Mouse (Mus musculus): ENCODE results near the gene Knop1.

The Knop1 gene

DNA sequence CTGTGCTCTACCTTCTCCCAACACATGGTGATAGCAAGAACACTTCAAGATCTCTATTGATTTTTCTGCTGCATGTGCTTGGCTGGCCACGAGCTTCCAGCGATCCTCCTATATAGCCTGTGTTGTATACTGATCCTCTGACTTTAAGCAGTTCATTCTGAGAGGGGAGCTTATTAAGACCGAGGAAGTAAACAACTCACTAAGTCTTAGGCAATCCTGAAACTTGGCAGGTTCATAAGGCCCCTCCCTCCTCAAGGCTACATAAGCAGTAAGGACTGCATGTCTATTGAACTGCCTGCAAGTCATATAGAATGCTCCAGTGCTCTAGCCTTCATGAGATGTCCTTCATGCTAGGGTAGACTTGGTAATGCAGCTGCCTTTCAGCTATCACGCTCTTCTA, 9.7 kb downstream of the Knop1 start:
- DNase-seq = no peak

DNA sequence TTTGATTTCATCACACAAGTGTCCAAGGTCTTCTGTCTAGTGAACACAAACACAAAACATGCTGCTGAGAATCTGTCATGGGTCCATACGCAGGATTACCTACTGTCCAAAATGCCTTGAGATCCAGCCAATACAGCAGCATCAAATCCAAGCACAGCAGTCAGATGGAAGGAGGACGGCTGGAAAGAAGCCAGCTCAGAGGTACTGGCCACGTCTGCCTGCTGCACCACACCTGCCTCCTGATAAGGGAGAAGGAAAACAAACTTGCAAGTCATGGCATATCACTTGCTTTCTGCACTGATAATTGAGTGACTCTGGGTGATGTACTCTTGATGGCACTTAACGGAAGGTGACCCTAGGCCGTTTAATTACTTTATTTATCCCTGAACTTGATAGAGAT, 10.9 kb downstream of the Knop1 start:
- no peak for DNase-seq

DNA sequence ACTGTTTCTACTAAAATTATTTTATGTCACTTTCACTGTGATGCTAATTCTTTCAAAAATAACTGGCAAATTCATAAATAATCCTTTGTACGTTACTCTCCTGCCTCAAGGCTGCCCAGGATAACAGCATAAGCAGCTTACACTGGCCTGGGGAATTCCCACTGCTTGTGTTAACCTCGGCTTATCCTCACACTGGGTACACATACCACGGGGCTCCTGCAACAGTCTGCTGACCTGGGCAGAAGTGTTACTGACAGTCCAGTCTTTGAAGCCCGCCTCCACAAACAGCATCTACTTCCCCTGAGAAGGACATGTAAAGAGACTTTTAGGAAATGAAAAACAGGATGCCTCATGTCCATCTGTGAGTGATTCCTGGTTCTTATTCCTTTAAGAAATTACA, 13.1 kb downstream of the Knop1 start:
- DNase-seq = no peak

DNA sequence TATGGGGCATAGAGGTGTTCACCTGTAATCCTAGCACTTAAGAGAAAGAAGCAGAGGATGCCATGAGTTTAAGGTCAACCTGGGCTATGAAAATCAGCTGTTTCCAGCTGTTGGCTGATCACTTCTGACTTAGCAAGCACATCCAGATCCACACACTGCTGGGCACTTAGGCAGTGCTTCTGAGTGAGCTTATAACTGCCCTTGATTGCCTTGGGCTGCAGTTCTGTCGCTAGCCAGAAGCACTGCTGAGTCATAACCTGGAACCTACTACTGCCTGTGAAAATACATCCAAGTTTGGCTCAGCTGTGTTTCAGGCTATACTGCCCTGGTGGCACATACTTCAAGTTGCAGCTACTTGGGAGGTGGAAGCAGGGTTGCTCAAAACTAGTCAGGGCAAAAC, 14.3 kb downstream of the Knop1 start:
- peak; percentile 59 to 67 for DNase-seq

DNA sequence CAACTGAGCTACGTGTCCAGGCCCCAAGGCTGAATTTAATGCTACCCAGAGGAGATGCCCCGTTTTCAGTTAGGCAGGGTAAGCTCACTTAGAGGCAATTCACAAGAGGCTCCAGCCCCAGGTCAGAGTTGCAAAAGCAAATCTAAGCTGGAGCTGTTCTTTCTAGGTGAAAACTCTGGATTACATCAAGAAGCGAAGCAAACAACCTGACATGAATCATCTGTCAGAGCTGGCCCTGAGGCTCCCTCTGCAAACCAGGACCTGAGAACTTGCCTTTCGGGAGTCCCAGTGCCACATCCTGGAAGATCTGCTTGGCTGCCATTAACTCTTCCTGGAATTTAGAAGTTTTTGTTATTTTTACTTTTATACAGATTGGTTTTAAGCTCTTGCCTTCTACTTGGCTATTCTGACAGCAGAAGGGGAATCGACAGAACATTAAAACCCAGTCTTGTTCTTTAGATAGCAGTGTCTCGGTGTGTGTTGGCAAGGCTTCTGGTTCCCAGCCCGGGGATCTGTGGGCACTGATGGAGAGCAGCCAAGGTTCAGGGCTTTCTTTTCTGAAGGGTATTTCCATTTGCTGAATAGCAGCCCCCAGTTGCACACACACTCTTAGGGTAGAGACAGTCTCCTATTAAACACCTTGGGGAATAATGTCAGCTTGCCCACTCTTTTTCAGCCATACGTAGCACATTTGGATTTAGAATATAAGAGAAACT, 14.9 kb downstream of the Knop1 start:
- peak; percentile 62 to 75 for DNase-seq

DNA sequence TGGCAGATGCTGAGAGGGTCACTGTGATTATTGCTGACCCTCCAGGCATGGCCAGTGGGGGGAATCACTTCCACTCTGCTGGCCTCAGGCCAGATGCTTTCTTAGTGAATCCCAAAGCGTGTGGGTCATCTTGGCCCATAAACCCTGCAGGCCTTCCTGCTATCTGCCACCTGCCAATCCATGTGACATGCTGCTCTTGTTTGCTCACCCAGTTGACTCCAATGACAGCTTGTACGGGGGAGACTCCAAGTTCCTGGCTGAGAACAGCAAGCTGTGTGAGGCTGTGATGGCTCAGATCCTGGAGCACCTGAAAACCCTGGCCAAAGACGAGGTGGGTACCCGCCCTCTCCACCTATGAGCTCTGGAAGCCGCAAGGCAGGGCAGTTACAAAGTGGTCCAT, 18.2 kb downstream of the Knop1 start:
- peak; percentile 65 to 68 for DNase-seq

DNA sequence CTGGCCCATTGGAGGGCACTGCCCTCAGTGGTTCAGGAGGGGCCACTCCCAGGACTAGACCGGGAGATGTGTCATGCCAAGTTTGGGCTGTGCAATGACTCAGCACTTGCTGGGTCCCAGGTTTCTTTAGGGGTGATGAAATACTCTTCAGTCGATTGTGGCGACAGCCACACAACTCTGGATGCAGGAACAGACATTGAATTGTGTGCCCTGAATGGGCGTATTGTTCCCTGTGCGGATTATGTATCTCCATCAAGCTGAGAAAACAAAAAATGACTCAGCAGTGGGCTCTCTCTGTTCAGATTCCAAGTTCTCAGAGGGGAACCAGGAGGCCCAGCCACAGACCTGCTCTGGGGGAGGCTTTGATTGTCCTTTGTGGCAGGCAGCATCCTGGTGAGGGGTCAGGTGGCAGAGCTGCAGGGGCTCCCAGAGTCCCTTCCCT, 28.1 kb downstream of the Knop1 start:
- peak in 1 of 2 experiments; percentile 49 for DNase-seq

DNA sequence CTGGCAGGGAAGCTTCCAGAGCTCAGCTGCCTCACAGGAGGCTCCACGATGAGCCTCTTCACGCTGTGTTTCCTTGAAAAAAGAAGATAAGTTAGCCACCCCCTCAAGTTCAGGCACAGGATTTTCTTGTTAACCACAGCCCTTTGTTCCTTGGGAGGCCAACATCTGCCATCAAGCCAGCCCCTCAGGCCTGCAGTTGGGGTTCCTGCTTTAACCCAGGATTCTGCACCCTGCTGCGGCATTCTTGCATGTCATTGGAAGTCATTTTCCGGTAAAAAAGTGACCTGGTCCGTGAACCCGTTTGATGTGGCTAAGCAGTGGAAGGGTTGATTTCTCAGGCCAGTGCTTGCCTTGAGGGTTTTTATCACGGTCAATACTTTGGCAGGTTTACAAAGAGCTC, 31.6 kb downstream of the Knop1 start:
- no peak for DNase-seq

DNA sequence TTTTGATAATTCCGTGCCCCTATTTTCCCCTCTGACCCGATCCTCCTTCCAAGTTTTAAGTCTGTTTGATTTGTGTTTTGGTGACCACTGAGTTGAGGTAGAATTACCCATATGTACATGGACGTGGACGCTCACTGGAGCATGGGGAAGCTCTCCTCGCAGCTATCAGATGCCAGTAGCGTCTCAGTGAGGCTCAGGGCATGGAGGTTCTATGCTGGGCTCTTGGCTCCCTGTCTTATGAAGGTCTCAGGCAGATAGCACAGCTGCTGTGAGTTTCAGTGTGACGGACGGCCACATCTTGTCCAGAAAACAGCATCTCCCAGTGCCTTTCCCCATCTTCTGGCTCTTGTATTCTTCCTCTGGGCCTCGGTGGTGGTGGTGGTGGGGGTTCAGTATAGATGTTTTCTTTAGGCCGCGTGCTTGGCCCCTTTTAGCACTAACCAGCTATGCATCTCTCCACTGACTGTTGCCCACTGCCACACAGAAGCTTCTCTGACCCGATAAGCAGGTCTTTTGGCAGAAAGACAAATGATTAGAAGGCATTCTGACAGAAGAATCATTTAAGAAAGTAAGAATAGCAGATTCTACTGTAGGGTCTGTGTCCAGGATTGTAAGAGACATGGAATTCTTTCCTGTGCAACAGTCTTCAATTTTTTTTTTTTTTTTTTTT, 34.0 kb downstream of the Knop1 start:
- DNase-seq = no peak

DNA sequence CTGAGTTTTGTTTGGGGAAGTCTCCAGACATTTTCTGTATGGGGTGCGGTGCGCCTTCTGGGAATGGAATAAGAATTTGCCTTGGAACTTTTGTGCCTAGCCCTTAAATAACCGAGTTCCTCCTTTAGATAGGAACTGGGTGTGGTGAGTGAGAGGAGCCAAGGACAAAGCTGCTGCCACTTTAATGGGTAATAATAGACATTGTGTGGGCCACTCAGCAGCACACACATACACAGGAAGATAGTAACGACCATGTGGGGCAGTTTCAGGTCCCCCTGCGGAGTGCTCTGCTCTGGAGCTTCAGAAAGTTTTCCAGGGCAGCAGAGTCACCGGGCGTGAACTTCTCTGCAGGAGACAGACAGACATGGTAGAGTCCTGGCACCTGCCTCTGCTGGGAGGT, 34.7 kb downstream of the Knop1 start:
- DNase-seq = no peak

DNA sequence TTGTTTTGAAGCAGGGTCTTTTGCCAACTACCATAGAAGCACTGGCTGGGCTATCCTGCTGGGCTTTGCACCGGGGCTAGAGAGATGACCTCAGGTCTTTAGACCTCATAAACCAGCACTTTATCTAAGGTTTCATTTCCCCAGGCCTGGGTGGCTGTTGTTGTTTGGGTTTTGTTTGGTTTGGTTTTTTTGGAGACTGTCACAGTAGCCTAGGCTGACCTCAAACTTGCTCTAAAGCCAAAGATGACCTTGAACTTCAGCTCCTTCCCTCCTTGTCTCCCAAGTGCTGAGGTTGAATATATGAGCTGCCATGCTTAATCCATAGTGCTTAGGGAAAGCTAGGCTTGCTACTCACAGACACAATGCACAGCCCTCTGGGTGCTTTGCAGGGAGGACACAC, 36.4 kb downstream of the Knop1 start:
- DNase-seq = no peak

DNA sequence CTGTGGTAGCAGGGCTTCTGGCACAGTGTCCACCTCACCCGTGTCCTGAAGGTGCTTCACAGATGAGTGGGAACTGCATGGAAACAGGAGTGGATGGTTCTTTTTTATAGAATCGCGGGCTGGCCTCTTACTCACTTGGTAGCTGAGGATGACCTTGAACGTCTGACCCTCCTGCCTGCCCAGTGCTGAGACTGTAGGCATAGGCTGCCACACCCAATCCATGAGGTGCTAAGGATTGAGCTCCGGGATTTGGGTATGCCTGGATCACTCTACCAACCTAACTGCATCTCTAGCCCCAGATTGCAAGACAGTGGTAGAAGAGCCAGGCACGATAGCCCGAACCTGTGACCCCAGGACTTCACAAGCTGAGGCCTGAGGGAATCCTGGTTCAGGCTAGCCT, 38.3 kb downstream of the Knop1 start:
- DNase-seq = no peak

DNA sequence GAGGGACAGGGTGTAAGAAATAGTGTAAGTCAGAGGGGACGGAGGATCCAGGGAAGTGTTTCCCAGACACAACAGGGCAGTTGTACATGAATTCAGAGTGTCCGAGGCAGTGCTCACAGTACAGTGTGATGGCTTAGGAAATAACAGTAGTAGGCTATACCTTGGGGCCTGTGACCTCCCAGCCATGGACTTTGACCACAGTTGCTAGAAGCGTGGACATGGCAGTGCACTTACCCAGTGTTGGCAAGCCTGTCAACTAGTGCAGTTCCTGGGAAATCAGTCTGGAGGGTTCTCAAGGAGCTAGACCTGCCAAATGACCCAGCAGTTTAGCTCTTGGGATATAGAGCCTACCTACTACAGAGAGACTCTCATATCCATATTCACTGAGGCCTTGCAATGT, 39.8 kb downstream of the Knop1 start:
- DNase-seq = no peak

DNA sequence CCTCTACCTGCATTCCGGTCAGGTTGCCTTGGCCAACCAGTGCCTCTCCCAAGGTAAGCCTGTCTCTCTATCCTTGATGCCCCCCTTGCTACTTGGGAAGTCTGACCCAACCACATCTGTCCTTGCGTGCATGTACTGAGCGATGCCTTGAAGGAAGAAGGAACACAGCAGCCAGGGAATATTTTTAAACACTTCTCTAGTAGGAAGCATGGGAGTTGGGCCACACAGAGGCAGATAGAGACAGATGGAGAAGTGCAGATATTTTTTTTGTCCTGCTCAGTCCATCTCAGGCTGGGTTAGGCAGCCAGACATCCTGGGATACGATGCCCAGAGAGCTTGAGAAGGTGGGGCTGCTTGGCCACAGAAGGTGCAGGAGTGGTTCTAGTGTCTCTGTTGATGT, 42.5 kb downstream of the Knop1 start:
- no peak for DNase-seq

DNA sequence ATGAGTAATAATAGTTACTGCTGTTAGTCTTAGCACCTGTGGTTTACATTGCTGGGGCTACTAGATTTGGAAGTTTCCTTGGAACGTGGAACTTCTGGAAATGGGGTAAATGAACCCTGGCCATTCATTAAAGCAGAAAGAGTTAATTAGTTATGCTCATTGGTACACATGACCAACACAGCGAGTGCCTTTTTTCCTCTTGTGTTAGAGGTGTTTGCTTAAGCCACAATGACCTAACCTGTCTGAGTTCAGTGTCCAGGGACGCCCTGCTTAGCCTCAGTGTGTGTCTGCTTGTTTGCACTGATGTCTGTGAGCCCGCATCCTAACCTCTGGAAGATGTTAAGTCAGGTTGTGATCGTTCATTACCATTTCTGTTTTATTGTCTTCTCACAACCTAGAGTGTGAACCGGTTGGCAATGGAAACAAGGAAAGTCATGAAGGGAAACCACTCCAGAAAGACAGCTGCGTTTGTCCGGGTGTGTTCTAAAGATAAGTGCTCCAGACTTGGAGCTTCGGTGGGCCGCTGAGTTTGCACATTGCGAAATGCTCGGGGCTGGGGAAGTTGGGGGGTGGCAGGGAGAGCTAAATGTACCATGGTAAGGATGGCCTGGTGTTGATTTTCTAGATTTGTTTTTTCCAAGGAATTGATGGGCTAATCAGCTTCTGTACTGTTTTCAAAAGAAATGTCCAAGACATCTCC, 44.5 kb downstream of the Knop1 start:
- no peak for DNase-seq

DNA sequence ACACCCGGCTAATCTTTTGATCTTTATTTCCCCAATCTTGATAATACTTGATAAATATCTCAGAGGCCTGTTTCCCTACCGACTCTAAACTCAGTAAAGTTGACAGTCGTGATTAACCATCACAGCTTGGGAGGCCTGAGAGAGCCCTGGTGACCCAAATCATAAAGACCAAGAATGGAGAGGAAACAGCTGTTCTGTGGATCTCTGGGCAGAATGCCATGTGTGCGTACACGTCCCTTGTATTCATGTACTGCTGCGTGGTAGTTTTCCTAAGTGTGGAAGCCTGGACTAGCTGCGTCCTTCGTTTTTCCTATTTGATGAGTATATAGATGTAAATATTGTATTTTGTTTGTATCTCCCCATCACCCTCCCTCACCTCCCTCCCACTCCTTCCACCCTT, 48.2 kb downstream of the Knop1 start:
- no peak for DNase-seq

DNA sequence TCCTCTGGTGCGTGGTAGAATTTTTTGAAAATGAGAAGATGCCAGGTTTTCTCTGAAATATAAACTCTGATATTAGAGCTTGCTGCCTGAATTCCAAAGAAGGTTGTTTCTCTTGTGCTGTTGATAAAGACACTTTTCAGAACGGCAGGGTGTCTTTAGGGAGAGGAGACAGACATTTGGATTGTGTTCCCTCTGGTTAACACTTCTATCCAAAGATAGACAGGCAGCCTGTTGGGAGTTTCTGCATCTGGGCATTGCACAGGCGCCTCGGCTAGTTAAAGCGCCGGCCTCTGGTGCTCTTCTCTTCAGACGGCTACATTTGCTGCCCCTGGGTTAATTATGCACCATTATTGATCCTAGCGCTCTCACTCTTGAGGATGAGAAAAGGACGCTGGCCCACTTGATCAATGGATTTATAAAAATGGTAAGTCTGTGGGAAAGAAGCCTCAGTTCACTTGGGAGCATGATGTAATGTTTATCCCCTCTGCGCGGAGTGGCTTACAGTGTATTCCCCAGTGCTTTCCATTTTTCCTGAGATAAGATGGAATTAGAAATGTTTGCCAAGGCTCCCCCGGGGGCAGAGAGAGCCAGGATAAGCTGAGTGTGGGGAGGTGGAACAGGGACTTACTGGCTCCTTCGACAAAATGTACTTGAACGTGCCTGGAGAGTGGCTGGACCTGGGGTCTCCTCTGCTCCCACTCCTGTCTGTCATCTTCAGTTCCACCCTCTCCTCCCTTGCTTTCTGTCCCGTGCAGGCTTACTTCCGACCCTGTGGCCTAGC, 49.2 kb downstream of the Knop1 start:
- no peak for DNase-seq

DNA sequence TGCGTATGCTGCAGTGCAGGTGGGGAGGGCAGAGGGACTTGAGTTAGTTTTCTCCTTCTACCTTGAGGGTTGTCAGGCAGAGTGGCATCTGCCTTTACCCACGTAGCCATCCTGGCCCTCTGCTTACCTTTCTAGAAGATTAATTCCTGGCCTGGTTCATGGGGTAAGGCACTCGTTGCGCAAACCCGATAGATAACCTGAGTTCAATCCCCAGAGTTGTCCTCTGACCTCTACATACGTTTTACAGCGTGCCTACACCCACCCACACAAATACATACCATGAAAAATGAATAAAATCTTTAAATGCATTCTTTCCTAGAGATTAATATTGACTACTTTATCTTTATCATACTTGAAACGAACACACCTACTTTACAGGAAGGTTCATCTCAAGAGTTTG, 52.6 kb downstream of the Knop1 start:
- DNase-seq = no peak

DNA sequence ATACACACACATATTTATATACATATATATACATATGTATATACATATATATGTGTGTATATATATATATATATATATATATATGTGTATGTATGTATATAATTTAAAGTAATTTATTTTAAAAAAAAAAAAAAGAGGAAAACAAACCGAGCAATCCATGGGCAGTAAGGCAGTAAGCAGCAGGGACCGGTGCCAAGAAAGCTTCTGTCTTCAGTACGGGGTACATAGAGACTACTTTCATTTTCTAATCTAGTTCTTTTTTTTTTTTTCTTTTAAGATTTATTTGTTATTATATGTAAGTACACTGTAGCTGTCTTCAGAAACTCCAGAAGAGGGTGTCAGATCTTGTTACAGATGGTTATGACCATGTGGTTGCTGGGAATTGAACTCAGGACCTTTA, 54.3 kb downstream of the Knop1 start:
- DNase-seq = peak in 1 of 2 experiments; percentile 36

DNA sequence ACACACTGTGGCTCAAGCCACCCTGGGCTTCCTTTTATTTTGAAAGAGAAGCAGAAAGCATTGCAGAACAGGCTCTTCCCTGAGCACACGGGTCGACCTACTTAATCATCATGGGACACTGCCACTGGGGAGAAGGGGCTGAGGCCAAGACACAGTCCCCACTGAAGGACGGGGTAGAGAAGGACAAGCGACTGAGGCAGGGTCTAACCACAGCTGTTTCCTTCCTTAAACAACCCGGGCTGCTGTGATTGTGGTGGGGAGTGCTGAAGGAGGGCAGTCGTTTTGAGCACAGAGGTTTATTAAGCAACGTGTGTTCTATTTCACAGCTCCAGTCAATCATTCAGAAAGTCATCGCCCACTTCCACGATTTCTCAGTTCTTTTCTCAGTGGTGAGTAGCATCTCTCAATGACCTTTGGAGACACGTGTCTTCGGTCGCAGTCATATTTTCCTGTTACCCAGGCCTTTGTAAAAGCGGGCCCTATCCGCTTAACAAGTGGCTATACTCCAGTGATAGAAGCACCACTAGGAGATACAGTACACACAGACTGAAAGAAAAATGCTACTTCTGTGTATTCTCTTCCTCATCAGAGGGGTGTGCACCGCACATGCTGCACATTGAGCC, 55.8 kb downstream of the Knop1 start:
- DNase-seq = no peak

DNA sequence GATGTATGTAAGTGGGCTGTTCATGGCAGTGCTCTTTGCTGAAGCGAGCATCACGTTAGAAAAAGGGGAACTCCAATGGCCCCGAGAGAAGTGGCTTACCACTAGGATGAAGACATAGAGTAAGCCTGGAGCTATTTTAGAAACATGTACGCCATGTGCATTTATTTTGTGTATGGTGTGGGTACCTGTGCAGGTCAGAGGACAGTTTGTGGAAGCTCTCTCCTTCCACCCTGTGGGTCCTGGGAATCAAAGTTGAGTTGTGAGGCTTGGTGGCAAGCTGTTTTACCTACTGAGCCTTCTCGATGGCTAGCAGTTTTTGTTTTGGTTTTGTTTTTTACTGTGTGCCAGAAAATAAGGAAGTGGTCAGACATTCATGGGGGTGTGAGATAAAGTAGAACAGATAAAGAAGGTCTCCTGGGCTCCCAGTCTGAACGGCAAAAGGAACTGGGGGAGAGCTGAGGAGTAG, 57.9 kb downstream of the Knop1 start:
- no peak for DNase-seq

DNA sequence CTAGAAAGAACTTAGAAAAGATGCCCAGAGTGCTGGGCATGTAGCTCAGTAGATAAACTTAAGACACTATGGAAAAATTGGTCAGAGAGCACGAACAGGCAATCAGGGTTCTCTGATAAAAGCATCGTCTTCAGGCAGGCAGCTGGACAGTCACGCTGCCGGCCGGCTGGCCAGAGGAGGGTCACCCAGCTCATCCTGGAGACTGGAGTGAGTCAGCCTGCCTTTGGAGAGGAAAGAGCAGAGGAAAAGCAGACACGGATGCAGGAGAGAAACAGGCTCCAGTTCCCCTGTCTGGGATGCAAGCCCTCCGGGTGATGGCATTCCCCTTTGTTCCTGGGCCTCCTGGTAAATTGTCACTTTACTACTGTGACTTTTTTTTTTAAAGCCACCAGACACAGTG, 58.5 kb downstream of the Knop1 start:
- DNase-seq = no peak

DNA sequence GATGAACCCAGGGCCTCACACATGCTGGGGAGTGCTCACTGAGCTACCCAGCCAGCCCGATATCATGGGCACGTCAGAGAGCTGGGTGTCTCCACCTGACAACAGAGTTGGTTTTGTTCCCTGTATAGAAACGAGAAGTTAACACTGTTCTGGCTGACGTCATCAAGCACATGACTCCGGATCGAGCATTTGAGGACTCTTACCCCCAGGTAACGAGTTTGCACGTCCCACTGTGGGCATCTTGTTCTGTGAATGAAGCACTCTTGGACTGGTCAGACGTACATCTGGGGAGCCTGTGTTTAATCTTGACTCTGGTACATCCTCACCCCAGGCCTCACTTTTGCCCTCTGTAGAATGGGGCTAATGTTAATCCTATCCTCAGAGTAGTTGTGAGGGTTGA, 59.2 kb downstream of the Knop1 start:
- DNase-seq = no peak
